Mouse (Mus musculus) macrophage (primary cell): Measurements from ENCODE around the gene Hspa1a. TPM values are rescaled to one million over a fixed set of nuclear protein-coding genes. Genes with fewer than 3 reads are reported as not detected.
"Not testable (repeated sequence)": the region's sequence is repeated elsewhere in the genome, so short reads cannot be mapped to it uniquely, and the experiment has no call there.

ENCODE experiments used
- H3K27ac ChIP-seq: fragments of 350-480 bp; formaldehyde crosslinking; 2 replicates; pipeline ENCODE4 v1.9.0; 2021
- H3K36me3 ChIP-seq: fragments of 350-480 bp; formaldehyde crosslinking; 2 replicates; pipeline ENCODE4 v1.9.0; 2021; ENCODE audit errors: inconsistent target
- H3K4me3 ChIP-seq: fragments of 350-480 bp; formaldehyde crosslinking; 2 replicates; pipeline ENCODE4 v1.9.0; 2021; ENCODE audit errors: inconsistent target
- H3K79me2 ChIP-seq: fragments of 350-480 bp; formaldehyde crosslinking; 2 replicates; pipeline ENCODE4 v1.9.0; 2021; ENCODE audit errors: inconsistent target
- WGBS: methylation state at CpG from one replicate; pipeline ENCODE4 v1.1.7; 2026; ENCODE audit warnings: inconsistent platforms; ENCODE audit not compliant: missing documents; 5-methylcytosine and 5-hydroxymethylcytosine counted together
- polyA plus RNA-seq: library from polyadenylated mRNA; stranded (reverse); fragments of 250-400 nt; gene quantifications from 3 replicates; pipeline ENCODE4 v1.2.4, GENCODE M21; 2018; ENCODE audit warnings: inconsistent platforms

Hspa1a gene
- polyA plus RNA-seq, 1 experiment from 2014 or later = 1.9 TPM

DNA sequence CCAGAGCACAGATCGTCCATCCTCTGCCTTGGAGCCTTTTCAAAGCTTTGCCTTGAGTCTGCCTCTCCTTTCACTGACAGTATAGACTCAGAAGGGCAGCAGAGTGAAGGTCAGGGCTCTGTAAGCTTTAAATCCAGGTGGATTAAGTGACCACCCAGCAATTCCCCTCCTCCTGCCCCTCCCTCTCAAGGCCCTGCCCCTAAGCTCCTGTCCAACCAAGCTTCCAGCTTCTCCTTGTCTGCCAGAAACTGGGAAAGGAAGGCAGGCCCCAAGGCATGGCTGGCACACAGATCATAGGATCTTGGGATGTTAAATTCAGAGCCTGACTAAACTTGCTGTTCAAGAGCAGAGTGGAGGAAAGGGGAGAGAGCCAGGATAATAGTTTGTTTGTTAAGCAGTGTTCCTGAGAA is 7.3 kb downstream of the Hspa1a start:
- Histone ChIP-seq H3K27ac (no peak overlapping the region), H3K36me3 (no peaks in the 10 kb centered on the region), H3K79me2 (no peaks in the 10 kb centered on the region), H3K4me3 (no peak overlapping the region)
- WGBS = 33% methylated on average over 1 of the region's 1 CpGs

DNA sequence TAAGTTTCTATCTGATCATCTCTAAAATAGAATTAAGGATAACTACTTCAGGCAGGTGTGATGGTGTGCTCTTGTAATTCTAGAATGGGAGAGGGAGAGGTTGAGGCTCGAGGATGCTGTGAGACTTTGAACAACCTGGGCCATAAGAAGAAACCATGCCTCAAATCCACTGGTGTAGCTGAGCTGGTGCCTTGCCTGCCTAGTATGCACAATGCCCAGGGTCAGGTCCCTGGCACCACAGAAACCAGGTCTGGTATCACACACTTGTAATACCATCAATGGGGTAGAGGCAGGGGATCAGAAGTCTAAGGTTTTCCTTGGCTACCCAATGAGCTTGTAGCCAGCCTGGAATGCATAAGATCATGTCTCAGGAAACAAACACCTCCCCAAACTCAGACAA is 9.1 kb downstream of the Hspa1a start:
- WGBS = 91% methylated on average over 1 of the region's 1 CpGs
- H3K79me2 ChIP-seq = no peaks in the 10 kb centered on the region
- H3K4me3 ChIP-seq = no peak overlapping the region
- H3K27ac ChIP-seq = no peak overlapping the region
- no peaks in the 10 kb centered on the region for H3K36me3 ChIP-seq

DNA sequence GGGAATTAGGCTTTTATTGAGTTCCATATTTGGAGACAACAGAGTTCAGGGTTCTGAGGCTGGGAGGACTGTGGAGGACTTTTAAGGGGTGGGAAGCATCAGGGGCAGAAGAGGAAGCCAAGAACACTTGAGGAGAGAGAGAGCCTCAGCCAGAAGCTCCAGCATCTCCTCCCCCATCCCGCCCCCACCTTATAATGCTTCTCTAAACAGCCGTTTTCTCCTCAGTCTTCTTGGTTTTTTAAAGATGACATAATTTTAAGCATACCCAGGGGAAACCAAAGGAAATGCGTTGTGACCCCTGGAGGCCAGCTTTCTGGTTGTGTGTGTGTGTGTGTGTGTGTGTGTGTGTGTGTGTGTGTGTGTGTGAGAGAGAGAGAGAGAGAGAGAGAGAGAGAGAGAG is 9.8 kb downstream of the Hspa1a start:
- H3K27ac ChIP-seq = no peak overlapping the region
- H3K79me2 ChIP-seq = no peaks in the 10 kb centered on the region
- no peak overlapping the region for H3K4me3 ChIP-seq
- 38% methylated on average over 2 of the region's 3 CpGs for WGBS
- no peaks in the 10 kb centered on the region for H3K36me3 ChIP-seq

DNA sequence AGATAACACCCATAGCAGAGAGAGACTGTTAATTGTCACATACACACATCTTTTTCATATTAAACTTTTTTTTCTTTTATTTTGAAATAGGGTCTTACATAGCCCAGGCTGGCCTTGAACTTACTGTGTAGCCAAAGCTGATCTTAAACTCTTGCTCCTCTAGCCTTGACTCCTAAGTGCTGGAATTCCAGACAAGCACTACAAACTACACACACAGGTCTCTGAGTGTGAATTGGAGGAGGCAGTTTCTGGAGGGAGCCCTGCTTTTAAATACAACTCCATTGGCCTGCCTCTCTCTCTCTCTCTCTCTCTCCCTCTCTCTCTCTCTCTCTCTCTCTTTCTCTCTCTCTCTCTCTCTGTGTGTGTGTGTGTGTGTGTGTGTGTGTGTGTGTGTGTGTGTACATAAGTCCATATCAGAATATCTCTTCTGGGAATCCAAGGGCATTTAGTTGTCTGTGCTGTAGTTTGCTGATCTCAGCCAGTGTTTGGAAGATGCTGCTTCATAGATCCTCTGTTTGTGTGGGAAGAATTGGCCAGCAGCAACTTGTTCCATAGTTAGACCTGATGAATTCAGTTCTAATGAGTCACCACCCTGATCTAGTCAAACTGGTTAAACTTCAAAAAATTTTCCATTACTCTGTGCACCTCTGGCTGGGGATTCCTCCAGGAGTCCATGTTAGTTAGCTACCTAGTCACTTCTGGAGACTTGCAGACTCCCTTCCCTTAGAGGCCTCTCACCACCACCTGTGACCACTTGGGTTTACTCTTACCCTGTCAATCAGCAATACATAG is 11.1 kb downstream of the Hspa1a start:
- no peaks in the 10 kb centered on the region for H3K79me2 ChIP-seq
- H3K36me3 ChIP-seq = no peaks in the 10 kb centered on the region
- no peak overlapping the region for H3K27ac ChIP-seq
- no peak overlapping the region for H3K4me3 ChIP-seq

DNA sequence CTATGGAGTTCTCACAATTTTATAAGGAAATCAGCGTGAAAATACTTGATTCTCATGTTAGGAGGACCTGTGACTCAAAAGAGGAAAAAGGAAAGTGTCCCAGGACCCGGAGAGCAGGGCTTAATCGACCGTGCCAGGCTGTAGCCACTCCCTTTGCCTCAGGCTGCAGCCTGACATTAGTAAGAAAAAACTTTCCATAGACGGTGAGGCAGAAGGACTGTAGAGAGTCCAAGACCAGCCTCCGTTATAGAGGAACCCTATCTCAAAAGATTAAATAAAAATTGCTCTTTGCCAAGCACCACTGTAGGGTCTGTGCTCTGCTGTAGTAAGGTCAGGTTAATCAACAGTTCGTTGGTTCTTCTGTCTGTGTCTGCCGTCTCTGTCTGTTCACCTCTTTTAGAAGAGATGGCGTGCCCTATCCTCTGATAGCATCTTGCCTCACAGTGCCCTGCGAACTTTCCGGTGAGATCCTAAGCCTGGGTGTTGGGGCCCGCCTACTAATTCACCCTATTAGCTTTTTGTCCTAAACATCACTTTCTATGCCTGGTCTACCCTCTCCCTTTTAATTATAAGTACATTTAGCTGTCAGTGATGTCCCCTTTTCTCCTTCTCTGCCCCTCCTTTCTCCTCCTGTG is 12.0 kb downstream of the Hspa1a start:
- Histone ChIP-seq H3K79me2 (no peaks in the 10 kb centered on the region), H3K36me3 (no peaks in the 10 kb centered on the region), H3K4me3 (peak overlapping the region; percentile 43), H3K27ac (peak overlapping the region; percentile 73)
- WGBS = 22% methylated on average over 12 of the region's 12 CpGs

DNA sequence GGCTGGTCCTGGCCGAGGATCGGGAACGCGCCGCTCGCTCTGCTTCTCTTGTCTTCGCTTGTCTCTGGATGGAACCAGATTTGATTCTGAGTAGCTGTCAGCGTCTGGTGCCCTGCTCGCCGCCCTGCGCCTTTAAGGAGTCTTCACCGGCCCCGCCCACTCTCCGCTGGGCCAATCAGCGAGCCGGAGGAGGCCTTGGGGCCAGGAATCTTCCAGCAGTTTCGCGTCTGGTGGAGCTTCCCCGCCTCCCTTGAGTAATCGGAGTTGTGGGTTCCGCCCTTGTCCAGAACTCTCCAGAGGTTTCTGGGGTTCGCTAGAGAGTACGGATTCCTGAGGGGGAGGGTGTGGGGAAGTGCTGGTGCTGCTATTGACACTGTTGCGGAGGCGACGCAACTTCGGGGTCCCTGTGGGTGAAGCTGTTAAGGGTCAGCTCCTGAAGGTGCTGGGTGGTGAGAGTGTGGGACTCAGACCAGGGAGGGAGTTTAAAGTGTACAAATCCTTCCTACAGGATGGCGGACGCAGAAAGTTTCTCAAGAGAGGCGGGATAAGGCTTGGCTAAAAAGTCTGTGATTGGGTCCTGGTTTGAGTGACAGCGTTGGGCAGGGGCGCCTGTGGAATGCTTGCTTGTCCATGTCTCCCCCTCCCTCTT is 12.7 kb downstream of the Hspa1a start, which contains the start of gene Hspa1b:
TSS of gene Hspa1b (minus strand) at position 109 of the 649 bp plus-strand sequence.
- peak within 1 kb of the TSS; percentile 43 for H3K4me3 ChIP-seq
- not testable (repeated sequence) for H3K36me3 ChIP-seq, H3K79me2 ChIP-seq
- 0% methylated on average over 19 of the region's 32 CpGs for WGBS
- peak within 1 kb of the TSS; percentile 73 for H3K27ac ChIP-seq

DNA sequence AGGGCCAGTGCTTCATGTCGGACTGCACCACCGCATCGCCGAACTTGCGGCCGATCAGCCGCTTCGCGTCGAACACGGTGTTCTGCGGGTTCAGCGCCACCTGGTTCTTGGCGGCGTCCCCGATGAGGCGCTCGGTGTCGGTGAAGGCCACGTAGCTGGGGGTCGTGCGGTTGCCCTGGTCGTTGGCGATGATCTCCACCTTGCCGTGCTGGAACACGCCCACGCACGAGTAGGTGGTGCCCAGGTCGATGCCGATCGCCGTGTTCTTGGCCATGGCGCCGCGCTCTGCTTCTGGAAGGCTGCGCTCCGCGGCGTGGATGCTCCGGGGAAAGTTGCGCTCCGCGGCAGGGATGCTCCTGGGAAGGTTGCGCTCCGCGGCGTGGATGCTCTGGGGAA is 13.2 kb downstream of the Hspa1a start:
- 4% methylated on average over 4 of the region's 47 CpGs for WGBS
- not testable (repeated sequence) for H3K4me3 ChIP-seq, H3K79me2 ChIP-seq, H3K27ac ChIP-seq, H3K36me3 ChIP-seq

DNA sequence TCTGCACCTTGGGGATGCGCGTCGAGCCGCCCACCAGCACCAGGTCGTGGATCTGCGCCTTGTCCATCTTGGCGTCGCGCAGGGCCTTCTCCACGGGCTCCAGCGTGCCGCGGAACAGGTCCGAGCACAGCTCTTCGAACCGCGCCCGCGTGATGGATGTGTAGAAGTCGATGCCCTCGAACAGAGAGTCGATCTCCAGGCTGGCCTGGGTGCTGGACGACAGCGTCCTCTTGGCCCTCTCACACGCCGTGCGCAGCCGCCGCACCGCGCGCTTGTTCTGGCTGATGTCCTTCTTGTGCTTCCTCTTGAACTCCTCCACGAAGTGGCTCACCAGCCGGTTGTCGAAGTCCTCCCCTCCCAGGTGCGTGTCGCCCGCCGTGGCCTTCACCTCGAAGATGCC is 14.0 kb downstream of the Hspa1a start:
- not testable (repeated sequence) for H3K27ac ChIP-seq, H3K36me3 ChIP-seq, H3K79me2 ChIP-seq, H3K4me3 ChIP-seq
- 37% methylated on average over 2 of the region's 40 CpGs for WGBS

DNA sequence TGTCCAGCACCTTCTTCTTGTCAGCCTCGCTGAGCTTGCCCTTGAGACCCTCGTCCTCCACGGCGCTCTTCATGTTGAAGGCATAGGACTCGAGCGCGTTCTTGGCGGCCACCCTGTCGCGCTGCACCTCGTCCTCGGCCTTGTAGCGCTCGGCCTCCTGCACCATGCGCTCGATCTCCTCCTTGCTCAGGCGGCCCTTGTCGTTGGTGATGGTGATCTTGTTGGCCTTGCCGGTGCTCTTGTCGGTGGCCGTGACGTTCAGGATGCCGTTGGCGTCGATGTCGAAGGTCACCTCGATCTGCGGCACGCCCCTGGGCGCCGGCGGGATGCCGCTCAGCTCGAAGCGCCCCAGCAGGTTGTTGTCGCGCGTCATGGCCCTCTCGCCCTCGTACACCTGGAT is 14.7 kb downstream of the Hspa1a start:
- not testable (repeated sequence) for H3K36me3 ChIP-seq, H3K79me2 ChIP-seq, H3K27ac ChIP-seq, H3K4me3 ChIP-seq
- no CpG with 5 or more reads among the region's 40 CpGs for WGBS

DNA sequence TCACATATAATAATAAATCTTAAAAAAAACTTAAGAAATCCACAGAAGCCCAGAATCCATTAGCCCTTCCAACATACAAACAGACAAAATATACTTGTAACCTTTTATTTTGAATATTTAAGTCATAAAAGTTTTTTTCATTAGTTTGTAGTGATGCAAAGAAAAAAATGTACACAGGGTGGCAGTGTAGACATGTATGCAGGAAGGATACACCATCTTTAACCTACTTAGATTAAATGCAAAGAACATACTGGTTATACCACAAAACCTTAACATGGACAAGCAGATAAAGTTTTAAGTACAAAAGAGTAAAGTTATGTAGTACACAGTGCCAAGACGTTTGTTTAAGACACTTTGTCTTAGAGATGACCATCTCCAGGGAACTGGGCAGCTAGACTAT is 15.6 kb downstream of the Hspa1a start:
- H3K4me3 ChIP-seq = no peak overlapping the region
- WGBS = 45% methylated on average over 1 of the region's 1 CpGs
- H3K27ac ChIP-seq = no peak overlapping the region
- H3K36me3 ChIP-seq = no peaks in the 10 kb centered on the region
- peaks cover 10% of the 10 kb centered on the region for H3K79me2 ChIP-seq

DNA sequence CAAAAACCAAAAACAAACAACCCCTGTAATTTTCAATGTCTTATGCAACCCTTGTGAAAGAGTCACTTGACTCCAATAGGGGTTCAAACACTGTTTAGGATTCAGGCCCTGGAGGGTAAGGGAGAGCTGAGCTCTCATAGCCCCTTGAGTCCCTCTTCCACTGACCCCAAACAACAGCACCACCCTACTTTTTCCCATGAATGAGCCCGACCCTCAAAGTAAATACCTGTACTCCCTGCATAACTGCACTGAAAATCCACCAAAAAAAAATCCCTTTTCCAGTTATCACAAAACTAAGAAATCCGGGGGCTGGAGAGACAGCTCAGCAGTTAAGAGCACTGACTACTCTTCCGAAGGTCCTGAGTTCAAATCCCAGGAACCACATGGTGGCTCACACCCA is 16.1 kb downstream of the Hspa1a start:
- no peak overlapping the region for H3K27ac ChIP-seq
- H3K4me3 ChIP-seq = no peak overlapping the region
- H3K79me2 ChIP-seq = peaks cover 13% of the 10 kb centered on the region
- 84% methylated on average over 3 of the region's 3 CpGs for WGBS
- no peaks in the 10 kb centered on the region for H3K36me3 ChIP-seq

DNA sequence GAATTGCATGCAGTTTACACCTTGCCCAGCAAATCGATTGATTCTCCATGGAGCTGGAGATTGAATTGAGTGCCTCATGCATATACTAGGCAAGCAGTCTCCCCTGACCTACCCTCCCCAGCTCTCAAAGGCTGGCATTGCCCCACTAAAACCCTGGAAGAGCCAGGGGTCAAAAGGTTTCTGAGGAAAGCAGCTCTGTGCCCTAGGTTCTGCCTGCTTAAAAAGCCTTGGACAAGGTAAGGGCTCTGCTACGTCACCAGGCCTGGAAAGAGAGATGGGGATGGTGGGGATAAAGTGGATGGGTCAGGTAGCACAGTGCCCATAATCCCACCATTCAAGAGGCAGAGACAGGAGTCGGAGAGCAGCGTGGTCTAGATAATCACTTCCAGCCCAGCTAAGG is 17.1 kb downstream of the Hspa1a start:
- Histone ChIP-seq H3K27ac (no peak overlapping the region), H3K4me3 (no peak overlapping the region), H3K36me3 (peaks cover 7% of the 10 kb centered on the region; the same call in 1 of the 2 replicates), H3K79me2 (peaks cover 13% of the 10 kb centered on the region)
- 89% methylated on average over 4 of the region's 4 CpGs for whole genome bisulfite sequencing

DNA sequence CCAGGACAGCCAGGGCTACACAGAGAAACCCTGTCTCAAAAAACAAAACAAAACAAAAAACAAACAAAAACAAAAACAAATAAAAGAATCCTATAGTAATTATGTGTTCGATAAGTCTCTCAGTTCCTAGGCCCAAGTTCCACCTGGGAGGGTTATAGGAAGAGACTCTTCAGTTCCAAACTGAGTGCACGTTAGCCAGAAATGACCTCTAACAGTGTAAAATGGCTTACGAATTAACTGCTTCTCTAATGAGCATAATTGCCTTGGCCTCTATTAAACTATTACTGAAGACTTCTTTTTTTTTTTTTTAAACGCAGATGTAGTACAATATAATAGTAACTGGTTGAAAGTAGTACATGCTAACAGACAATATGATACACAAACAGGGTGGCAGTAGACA is 18.1 kb downstream of the Hspa1a start:
- Histone ChIP-seq H3K27ac (no peak overlapping the region), H3K79me2 (peaks cover 13% of the 10 kb centered on the region), H3K36me3 (peaks cover 12% of the 10 kb centered on the region; the same call in 1 of the 2 replicates), H3K4me3 (no peak overlapping the region)
- 94% methylated on average over 3 of the region's 4 CpGs for WGBS

DNA sequence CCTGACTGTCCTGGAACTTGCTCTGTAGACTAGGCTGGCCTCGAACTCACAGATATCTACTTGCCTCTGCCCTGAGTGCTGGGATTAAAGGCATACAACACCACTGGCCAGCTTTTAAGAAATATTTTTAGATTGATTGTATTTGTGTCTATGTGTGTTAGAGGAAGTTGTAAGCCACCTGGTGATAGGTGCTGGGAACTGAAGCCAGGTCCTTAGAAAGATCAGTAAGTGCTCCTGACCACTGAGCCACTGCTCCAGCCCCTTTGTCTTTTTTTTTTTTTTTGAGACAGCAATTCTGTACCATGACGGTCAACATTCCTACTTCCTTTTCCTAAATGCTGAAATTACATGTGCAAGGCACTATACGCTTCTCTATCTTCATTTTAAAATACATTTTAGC is 18.7 kb downstream of the Hspa1a start:
- WGBS = 60% methylated on average over 3 of the region's 3 CpGs
- Histone ChIP-seq H3K79me2 (peaks cover 13% of the 10 kb centered on the region), H3K27ac (0 out of 2 replicates have a peak overlapping the region, but pooled peaks have one; percentile 81), H3K36me3 (peaks cover 12% of the 10 kb centered on the region; the same call in 1 of the 2 replicates), H3K4me3 (no peak overlapping the region)
